Mouse (Mus musculus) midbrain, embryonic 12.5 days (tissue): ENCODE measurements at regions not wholly inside any gene's neighbourhood (a gene's known extent, or its start where the extent isn't known, plus 50 kb on each side); places are given as distances from the start of the nearest gene placed in this dataset.

Experiments
- ATAC-seq: fragments of 200-750 bp; cut with Nextera tagmentation; 2 replicates; pipeline ENCODE4 v1.8.0; 2017; ENCODE audit warnings: low read depth, moderate TSS enrichment, moderate library complexity; ENCODE audit not compliant: low FRiP score
- H3K27ac ChIP-seq: fragments of 300-500 bp; sonication (generic); replicated peaks from 2 replicates; pipeline ENCODE4 v1.5.1; 2016; ENCODE audit warnings: mild to moderate bottlenecking
- H3K27me3 ChIP-seq: fragments of 300-500 bp; sonication (generic); 2 replicates; pipeline ENCODE4 v1.6.1; 2016; ENCODE audit warnings: mild to moderate bottlenecking
- H3K36me3 ChIP-seq: fragments of 300-500 bp; sonication (generic); 2 replicates; pipeline ENCODE4 v1.6.1; 2016
- H3K4me1 ChIP-seq: fragments of 300-500 bp; sonication (generic); 2 replicates; pipeline ENCODE4 v1.6.1; 2016
- H3K4me2 ChIP-seq: fragments of 300-500 bp; sonication (generic); replicated peaks from 2 replicates; pipeline ENCODE4 v1.6.1; 2016; ENCODE audit warnings: mild to moderate bottlenecking, moderate library complexity
- H3K4me3 ChIP-seq: fragments of 300-500 bp; sonication (generic); 2 replicates; pipeline ENCODE4 v1.5.1; 2016; ENCODE audit warnings: mild to moderate bottlenecking
- H3K9ac ChIP-seq: fragments of 300-500 bp; sonication (generic); replicated peaks from 2 replicates; pipeline ENCODE4 v1.6.1; 2016; ENCODE audit warnings: mild to moderate bottlenecking, moderate library complexity
- H3K9me3 ChIP-seq: fragments of 300-500 bp; sonication (generic); 2 replicates; pipeline ENCODE4 v1.6.1; 2016; ENCODE audit warnings: mild to moderate bottlenecking
- WGBS: fragments of 180-500 bp; shearing (Covaris S2); methylation state at CpG from one replicate; pipeline ENCODE4 v1.1.7; 2016; 5-methylcytosine and 5-hydroxymethylcytosine counted together

DNA sequence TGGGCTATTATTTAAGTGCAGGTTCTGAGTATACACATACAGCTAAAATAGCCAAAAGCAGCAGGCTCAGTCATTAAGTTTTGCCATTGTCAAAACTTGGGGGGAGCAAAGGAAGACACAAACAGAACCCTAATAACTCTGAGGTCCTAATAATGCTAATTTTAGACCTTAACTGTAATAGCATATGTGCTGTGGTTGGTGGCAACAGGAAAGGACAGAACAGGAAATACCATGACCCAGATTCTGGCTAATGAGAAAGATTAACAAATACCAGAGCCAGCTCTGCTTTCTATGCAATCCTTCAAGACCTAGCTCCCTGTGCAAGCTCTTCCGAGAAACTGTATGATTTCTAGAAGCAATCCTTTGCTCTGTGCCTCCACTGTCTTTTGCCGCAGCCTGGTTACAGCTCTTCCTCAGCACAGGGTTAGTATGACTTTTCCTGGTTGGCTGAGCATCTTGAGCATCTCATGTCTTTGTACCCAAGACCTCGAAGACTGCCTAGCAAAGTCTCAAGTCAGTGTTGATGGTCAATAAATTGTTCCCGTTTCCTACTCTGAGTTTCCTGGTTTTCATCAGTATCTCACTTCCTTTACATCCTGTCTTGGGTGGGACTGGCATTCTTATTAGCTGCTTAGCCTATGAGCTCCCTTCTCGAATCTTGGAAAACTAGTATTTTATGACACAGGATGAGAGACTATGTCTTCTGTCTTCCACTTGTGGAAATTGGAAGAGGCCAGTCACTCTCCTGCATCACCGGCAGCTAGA is 49.9 kb upstream of the Eed start:
- H3K4me3 ChIP-seq, result no peak overlapping the region
- H3K27ac ChIP-seq, result no peak overlapping the region
- WGBS, result 83% methylated on average over 6 of the region's 6 CpGs
- H3K9me3 ChIP-seq, result no peaks in the 10 kb centered on the region
- no peak overlapping the region for H3K9ac ChIP-seq
- no peaks in the 10 kb centered on the region for H3K36me3 ChIP-seq
- H3K27me3 ChIP-seq, result no peaks in the 10 kb centered on the region
- no peak overlapping the region for H3K4me2 ChIP-seq
- peaks cover 14% of the 10 kb centered on the region for H3K4me1 ChIP-seq
- no peak for ATAC-seq

DNA sequence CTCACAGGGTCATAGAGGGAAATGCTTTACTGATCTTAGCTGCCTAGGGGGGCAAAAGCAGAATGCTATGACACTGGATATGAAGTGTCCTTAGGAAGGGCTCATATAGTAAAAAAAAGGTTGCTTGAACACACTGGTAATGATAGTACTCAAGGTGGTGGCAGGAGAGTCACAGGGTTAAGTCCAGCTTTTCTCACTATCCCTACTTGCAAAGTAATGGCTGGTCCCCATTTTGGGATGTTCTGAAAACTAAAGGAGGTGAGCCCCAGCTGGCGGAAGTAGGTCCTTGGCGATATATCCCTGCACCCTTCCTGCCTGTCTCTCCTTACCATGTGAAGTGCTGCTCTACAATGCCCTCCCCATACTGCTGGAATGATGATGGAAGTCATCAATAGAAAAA is 52.3 kb upstream of the Eed start:
- H3K4me2 ChIP-seq, result no peak overlapping the region
- H3K4me1 ChIP-seq, result peaks cover 14% of the 10 kb centered on the region
- no peak overlapping the region for H3K27ac ChIP-seq
- no peaks in the 10 kb centered on the region for H3K36me3 ChIP-seq
- 89% methylated on average over 2 of the region's 2 CpGs for WGBS
- H3K9ac ChIP-seq, result no peak overlapping the region
- H3K27me3 ChIP-seq, result no peaks in the 10 kb centered on the region
- ATAC-seq, result no peak
- no peaks in the 10 kb centered on the region for H3K9me3 ChIP-seq
- H3K4me3 ChIP-seq, result no peak overlapping the region

DNA sequence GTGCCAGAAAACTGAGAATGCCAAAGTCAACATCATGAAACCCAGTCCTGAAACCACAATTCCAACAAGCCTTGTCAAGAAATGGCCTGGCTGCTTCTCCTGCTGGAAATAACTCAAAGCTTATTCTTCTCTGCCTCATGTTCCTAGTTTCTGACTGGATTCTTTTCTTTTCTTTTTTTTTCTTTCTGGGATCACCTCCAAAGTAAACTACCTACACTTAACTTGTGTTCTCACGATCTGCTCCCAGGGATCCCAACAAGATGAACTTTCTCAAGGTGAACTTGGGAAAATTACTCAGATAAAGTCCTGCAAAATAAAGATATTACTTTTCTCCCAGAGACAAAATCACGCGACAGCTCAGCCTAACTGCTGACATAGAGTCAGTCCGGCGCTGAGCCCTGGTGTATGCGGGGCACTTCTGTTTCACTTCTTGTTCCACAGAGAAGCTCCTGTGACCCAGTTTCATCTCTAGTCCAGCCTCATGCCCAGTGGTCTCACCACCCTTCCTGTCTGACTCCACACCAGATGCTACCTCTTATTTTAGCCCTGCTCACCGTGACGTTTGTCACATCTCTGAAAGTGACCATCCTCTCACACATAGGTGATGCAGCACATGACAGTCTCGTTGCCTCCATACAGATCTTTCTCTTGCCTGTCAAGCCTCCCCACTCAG is 53.0 kb upstream of the Eed start:
- Histone ChIP-seq H3K4me2 (no peak overlapping the region), H3K4me1 (peaks cover 13% of the 10 kb centered on the region), H3K27me3 (no peaks in the 10 kb centered on the region), H3K9ac (no peak overlapping the region), H3K9me3 (no peaks in the 10 kb centered on the region), H3K36me3 (no peaks in the 10 kb centered on the region), H3K27ac (no peak overlapping the region), H3K4me3 (no peak overlapping the region)
- no peak for ATAC-seq
- WGBS, result 93% methylated on average over 9 of the region's 9 CpGs

DNA sequence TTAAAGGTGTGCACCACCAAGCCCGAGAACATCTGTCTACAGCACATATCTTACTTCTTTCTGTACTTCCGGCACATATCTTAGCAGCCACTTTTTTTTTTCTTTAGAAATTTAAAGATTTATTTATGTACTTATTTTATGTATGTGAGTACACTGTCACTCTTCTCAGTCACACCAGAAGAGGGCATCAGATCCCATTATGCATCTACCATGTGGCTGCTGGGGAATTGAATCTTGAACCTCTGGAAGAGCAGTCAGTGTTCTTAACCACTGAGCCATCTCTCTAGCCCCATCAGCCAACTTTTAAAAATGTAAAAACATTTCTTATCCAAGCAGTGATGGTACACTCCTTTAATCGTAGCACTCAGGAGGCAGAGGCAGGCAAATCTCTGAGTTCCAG is 53.7 kb upstream of the Eed start:
- peaks cover 6% of the 10 kb centered on the region for H3K4me1 ChIP-seq
- no peak overlapping the region for H3K9ac ChIP-seq
- H3K27me3 ChIP-seq, result no peaks in the 10 kb centered on the region
- WGBS, result 88% methylated on average over 3 of the region's 3 CpGs
- no peak overlapping the region for H3K4me2 ChIP-seq
- no peak for ATAC-seq
- no peak overlapping the region for H3K27ac ChIP-seq
- no peak overlapping the region for H3K4me3 ChIP-seq
- H3K9me3 ChIP-seq, result no peaks in the 10 kb centered on the region
- no peaks in the 10 kb centered on the region for H3K36me3 ChIP-seq

DNA sequence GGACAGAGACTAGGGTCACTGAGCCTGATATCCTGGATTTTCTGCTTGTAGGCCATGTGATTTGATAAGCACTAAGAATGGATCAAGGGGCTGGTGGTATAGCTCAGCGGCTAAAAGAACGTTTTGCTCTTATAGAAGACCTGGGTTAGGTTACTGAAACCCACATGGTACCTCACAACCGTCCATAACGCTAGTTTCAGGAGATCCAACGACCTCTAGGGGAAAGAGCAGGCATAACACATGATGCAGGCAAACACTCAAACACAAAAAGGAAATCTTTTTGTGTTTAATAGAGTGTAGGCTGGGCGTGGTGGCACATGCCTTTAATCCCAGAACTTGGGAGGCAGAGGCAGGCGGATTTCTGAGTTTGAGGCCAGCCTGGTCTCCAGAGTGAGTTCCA is 54.6 kb upstream of the Eed start:
- no peak overlapping the region for H3K9ac ChIP-seq
- no peaks in the 10 kb centered on the region for H3K4me1 ChIP-seq
- no peak overlapping the region for H3K4me2 ChIP-seq
- no peaks in the 10 kb centered on the region for H3K36me3 ChIP-seq
- H3K9me3 ChIP-seq, result no peaks in the 10 kb centered on the region
- WGBS, result 72% methylated on average over 7 of the region's 7 CpGs
- ATAC-seq, result no peak
- no peak overlapping the region for H3K27ac ChIP-seq
- H3K27me3 ChIP-seq, result no peaks in the 10 kb centered on the region
- no peak overlapping the region for H3K4me3 ChIP-seq

DNA sequence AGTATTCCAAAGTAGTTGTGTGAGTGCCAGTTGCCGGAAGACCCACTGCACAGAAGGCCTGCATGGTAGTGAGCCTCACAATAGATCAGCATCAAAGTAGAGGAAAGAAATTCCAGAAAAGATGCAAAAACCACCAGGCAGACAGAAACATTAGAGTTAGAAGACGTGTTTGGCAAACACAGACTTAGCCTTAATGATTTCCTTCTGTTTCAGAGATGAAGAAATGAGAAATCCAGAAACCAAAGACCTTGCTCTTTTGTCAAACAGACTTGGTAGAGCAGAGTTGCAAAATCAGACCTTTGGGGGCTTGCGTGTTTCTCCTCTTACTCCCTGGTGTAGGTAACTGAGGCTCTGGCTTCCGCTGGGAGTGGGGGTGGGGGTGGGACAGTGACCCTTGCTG is 57.0 kb upstream of the Eed start:
- Histone ChIP-seq H3K9me3 (no peaks in the 10 kb centered on the region), H3K9ac (no peak overlapping the region), H3K4me3 (no peak overlapping the region), H3K4me2 (no peak overlapping the region), H3K27me3 (no peaks in the 10 kb centered on the region), H3K27ac (no peak overlapping the region), H3K4me1 (0 out of 2 replicates have a peak, but pooled peaks cover 2% of the 10 kb centered on the region), H3K36me3 (no peaks in the 10 kb centered on the region)
- no peak for ATAC-seq
- 93% methylated on average over 4 of the region's 4 CpGs for WGBS

DNA sequence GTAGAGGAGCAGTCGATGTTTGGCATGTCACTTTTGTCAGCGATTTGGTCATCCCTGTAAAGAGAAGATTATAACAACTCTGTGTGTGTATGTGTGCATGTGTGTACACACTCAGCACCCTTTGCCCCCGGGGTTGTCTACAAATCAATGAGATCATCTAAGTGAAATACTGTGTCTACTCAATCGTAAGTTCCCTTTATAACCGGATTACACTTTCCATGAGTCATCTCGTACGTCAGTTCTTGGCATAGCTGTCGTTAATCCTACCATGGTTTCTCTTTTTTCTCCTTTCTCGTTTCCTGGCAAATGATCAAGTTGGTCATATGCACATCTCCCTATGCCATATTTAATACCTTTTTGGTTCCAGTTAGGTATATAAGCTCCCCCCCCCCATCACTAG is 58.7 kb upstream of the Eed start:
- H3K9me3 ChIP-seq, result no peaks in the 10 kb centered on the region
- WGBS, result 75% methylated on average over 9 of the region's 9 CpGs
- ATAC-seq, result no peak

DNA sequence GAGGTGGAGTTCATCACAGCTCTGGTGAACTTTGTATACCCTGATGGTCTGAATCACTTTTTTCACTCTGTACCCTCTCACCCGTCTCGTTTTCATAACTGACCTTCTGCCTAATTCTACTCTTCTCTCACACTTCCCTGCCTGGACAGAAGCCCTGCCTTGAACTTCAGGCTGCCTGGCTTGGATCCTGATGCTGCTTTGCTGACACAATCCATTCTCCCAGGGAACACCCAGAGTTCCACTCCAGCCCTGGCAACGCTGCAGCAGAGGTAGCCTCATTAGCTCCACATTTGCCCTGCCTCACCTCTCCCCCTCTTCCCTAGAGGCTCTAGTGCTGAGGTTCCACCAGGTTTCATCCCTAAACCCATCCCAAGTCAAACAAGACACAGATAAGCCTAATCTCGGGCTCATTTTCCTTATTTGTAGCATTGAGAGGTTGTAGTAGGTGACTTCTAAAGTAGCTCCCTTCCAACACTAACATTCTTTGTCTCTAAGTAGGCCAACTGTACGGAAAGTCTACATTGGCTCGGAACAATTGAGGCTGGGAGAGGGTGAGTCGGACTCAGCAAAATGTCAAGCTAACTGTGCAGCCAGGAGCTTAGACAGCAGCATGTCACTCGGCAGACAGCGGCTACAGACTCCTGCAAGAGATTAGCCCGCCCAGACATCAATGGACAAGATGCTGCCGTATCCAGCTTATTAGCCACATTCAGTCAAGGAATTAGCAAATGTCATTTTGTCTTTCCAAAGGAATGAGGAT is 60.0 kb upstream of the Eed start:
- Histone ChIP-seq H3K27ac (0 out of 2 replicates have a peak overlapping the region, but pooled peaks have one; percentile 15), H3K9me3 (no peaks in the 10 kb centered on the region), H3K4me3 (no peak overlapping the region), H3K36me3 (no peaks in the 10 kb centered on the region), H3K4me2 (no peak overlapping the region), H3K27me3 (no peaks in the 10 kb centered on the region), H3K4me1 (0 out of 2 replicates have a peak, but pooled peaks cover 2% of the 10 kb centered on the region), H3K9ac (no peak overlapping the region)
- 50% methylated on average over 11 of the region's 11 CpGs for WGBS
- no peak for ATAC-seq

More for the DNA sequence above, 58.7 kb upstream of the Eed start:
- Histone ChIP-seq H3K27me3 (no peaks in the 10 kb centered on the region), H3K36me3 (no peaks in the 10 kb centered on the region), H3K4me2 (no peak overlapping the region), H3K27ac (no peak overlapping the region), H3K4me1 (0 out of 2 replicates have a peak, but pooled peaks cover 2% of the 10 kb centered on the region), H3K9ac (no peak overlapping the region), H3K4me3 (no peak overlapping the region)

DNA sequence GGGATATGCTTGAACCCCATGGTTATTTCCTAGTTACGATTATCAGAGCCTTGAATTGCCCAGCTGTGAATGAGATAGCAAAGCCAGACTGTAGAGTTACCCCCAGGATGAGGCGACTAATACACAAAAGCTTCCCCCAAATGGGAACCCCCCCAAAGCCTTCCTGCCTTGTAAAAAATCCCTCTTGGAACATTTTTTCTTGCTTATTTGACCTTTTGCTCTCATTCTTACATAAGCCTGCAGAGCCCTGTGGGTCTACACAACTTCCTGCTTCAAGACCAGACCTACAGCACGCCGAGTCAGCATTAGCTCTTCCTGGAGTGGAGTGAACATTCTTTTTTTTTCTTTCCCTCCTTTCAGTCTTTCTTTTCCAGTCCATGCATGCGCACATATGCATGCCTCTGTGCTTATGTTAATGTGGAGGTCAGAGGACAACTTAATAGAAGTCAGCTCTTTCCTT is 60.8 kb upstream of the Eed start:
- Histone ChIP-seq H3K9ac (no peak overlapping the region), H3K27me3 (no peaks in the 10 kb centered on the region), H3K4me3 (no peak overlapping the region), H3K4me1 (0 out of 2 replicates have a peak, but pooled peaks cover 2% of the 10 kb centered on the region), H3K36me3 (no peaks in the 10 kb centered on the region), H3K4me2 (no peak overlapping the region), H3K27ac (no peak overlapping the region), H3K9me3 (no peaks in the 10 kb centered on the region)
- no peak; the same call in 1 of the 2 replicates for ATAC-seq
- WGBS, result 54% methylated on average over 5 of the region's 5 CpGs

DNA sequence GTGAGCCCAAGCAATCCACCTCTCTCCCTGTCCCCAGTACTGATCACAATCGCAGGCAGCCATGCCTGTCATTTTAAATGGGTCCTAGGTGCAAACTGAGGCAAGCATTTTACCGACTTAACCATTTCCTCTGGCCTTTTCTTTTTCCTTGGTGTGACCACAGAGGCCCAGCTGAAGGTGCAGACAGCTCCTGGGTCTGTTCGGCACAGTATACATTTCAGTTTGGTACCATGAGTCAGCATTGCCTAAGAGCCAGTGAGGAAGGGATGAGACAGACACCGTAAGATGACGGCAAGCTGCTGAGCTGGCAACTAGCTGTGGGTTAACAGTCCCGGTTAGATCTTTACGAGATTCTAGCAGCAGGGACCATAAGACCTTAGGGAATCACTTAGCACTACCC is 61.6 kb upstream of the Eed start:
- Histone ChIP-seq H3K36me3 (no peaks in the 10 kb centered on the region), H3K4me1 (0 out of 2 replicates have a peak, but pooled peaks cover 2% of the 10 kb centered on the region), H3K27ac (no peak overlapping the region), H3K4me3 (no peak overlapping the region), H3K4me2 (no peak overlapping the region), H3K9ac (no peak overlapping the region), H3K27me3 (no peaks in the 10 kb centered on the region), H3K9me3 (no peaks in the 10 kb centered on the region)
- 85% methylated on average over 7 of the region's 7 CpGs for WGBS
- no peak for ATAC-seq

DNA sequence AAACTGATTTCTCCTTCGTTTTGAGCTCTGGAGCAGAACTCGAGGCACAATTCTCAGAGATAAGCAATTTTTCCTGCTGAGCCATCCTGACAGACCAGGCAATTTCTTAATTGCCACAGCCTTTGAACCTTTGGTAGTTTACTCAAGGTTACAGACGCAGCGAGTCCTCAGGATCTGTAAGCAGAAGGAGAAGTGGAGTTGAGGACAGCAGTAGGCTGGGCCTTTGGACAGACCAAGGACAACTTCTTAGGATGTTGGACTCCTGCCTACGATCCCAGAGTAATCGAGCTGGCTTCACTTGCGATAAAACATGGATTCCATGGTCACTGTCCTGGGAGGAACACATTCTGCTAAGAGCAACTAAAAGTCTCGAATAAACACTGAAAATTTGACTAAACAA is 62.7 kb upstream of the Eed start:
- Histone ChIP-seq H3K36me3 (no peaks in the 10 kb centered on the region), H3K27ac (no peak overlapping the region), H3K4me3 (no peak overlapping the region), H3K4me2 (no peak overlapping the region), H3K27me3 (no peaks in the 10 kb centered on the region), H3K9ac (no peak overlapping the region), H3K9me3 (no peaks in the 10 kb centered on the region), H3K4me1 (peaks cover 2% of the 10 kb centered on the region; the same call in 1 of the 2 replicates)
- whole genome bisulfite sequencing, result 88% methylated on average over 8 of the region's 8 CpGs
- no peak for ATAC-seq
